Mouse (Mus musculus): Measurements from ENCODE around the gene Hras.

DNA sequence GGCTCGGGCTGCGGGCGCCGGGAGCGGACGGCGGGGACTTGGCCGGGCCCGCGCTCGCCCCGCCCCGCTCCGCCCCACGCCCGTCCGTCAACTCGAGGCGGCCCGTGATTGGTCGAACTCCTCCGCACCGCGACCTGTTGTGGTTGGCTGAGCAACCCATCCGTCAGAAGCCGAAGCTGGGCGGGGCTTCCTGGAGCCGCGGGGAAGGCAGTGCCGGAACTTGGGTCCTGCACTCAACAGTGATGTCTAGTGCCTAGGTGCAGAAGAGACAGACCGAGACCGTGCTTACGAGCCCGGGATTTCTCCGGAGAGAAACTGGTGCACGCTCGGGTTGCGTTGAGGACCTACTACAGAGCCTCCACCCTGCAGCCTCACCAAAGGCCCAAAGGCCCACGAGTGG is at the start of gene Hras, which contains the start of gene Lrrc56:
- TF ChIP-seq CTCF (conservative IDR thresholded peaks at IDR 0.05; ENCODE audit: low read length) (no peak), NANOG (IDR thresholded peaks at IDR 0.05; ENCODE audit: borderline replicate concordance, low read length) (no peak)

Data from E14TG2a.4 (cell line).